Comparison of ENCODE assay signal across 8 mouse cellular contexts in genomic region chr13:63929351-63929750, GRCm38 (mm10).
A peak's percentile ranks its signal among the peaks of the same experiment; 100 is the strongest.
DNase-seq lines count a peak whose midpoint lies in the region; ATAC-seq and TF ChIP-seq lines count a peak whose summit lies in the region.

No protein-coding gene starts in this region.

- no peaks in the 10 kb centered on the region for H3K9me3 ChIP-seq in heart, embryonic 12.5 days (replicated peaks)
- H3K9me3 ChIP-seq in midbrain, embryonic 15.5 days = no peaks in the 10 kb centered on the region

- H3K36me3 ChIP-seq in heart, embryonic 12.5 days = no peaks in the 10 kb centered on the region
- no peaks in the 10 kb centered on the region for H3K36me3 ChIP-seq in midbrain, embryonic 15.5 days (replicated peaks)

- TF ChIP-seq POLR2A in brain, embryonic 14.5 days (IDR thresholded peaks at IDR 0.05; ENCODE audit: borderline replicate concordance, extremely low read depth, insufficient read depth, insufficient read length, poor library complexity, severe bottlenecking) = no peak

- TF ChIP-seq CTCF in brain, embryonic 14.5 days (IDR thresholded peaks at IDR 0.05; ENCODE audit: borderline replicate concordance, extremely low read depth, insufficient read depth, insufficient read length) = peak; percentile 34; the same call in 1 of the 2 replicates

- H3K9ac ChIP-seq in heart, embryonic 12.5 days = no peak overlapping the region
- no peak overlapping the region for H3K9ac ChIP-seq in midbrain, embryonic 15.5 days

- no peak overlapping the region for H3K27ac ChIP-seq in heart, embryonic 12.5 days (ENCODE audit: poor library complexity, severe bottlenecking)
- H3K27ac ChIP-seq in midbrain, embryonic 15.5 days = no peak overlapping the region

- peak; percentile 76 for ATAC-seq in heart, embryonic 12.5 days (ENCODE audit: insufficient number of reproducible peaks, low FRiP score)
- ATAC-seq in midbrain, embryonic 15.5 days (replicated peaks) = peak; percentile 81

- DNase-seq in left cerebral cortex, adult 18-20 months (ENCODE audit: low spot score in 2 of 2) = peak; percentile 5 to 21
- no peak for DNase-seq in left cerebral cortex, adult 11 months (ENCODE audit: low spot score)
- peak; percentile 80 for DNase-seq in brain, embryonic 14.5 days (ENCODE audit: low read depth)
- peak; percentile 20 for DNase-seq in layer of hippocampus, adult 9-10 months (ENCODE audit: low spot score)
- DNase-seq in adrenal gland, postnatal 4 days (ENCODE audit: low spot score in 2 of 2) = no peak
- DNase-seq in thymus, adult 18-20 months = no peak

- 9% methylated on average over 1 of the region's 1 CpGs for WGBS in heart, embryonic 12.5 days
- WGBS in midbrain, embryonic 15.5 days = 42% methylated on average over 1 of the region's 1 CpGs

- H3K4me2 ChIP-seq in heart, embryonic 12.5 days = no peak overlapping the region
- no peak overlapping the region for H3K4me2 ChIP-seq in midbrain, embryonic 15.5 days

- peaks cover 22% of the 10 kb centered on the region for H3K4me1 ChIP-seq in heart, embryonic 12.5 days (replicated peaks)
- no peaks in the 10 kb centered on the region for H3K4me1 ChIP-seq in midbrain, embryonic 15.5 days

- no peak overlapping the region for H3K4me3 ChIP-seq in heart, embryonic 12.5 days
- no peak overlapping the region for H3K4me3 ChIP-seq in midbrain, embryonic 15.5 days

- no peaks in the 10 kb centered on the region for H3K27me3 ChIP-seq in heart, embryonic 12.5 days (replicated peaks)
- H3K27me3 ChIP-seq in midbrain, embryonic 15.5 days (replicated peaks) = peaks cover 27% of the 10 kb centered on the region

Comparison
In these comparisons a context has a peak if more than half of its experiments do, and no peak if none do; other contexts are left out.
1. DNase-seq: peak in left cerebral cortex, adult 18-20 months (2 of 2), brain, embryonic 14.5 days (single experiment) and layer of hippocampus, adult 9-10 months (single experiment); none in left cerebral cortex, adult 11 months (single experiment), adrenal gland, postnatal 4 days (0 of 2) and thymus, adult 18-20 months (0 of 2).